Mouse (Mus musculus): ENCODE data around the gene Ubac1.

DNA sequence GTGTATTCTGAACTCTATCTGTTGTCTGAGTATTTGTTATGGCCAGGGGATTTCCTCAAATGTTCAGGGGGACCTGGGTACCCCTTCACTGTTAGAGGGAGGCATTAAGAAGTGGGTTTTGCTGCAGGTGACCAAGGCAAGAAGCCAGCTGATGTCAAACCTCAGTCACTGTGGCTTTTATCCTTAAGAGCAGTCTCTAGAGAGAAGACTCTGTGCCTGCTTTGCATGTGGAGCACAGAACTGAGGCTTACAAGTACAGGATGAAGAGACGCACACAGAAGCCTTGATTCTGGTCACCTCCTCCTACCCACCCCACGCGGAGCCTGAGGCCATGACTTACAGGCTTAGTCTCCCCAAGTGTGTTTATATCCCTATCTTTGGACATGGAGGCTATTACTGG lies 72.3 kb downstream of the Ubac1 start:
- TF ChIP-seq CTCF (IDR thresholded peaks at IDR 0.05) (no peak), EP300 (IDR thresholded peaks at IDR 0.05) (no peak)
